Mouse (Mus musculus) common myeloid progenitor, adult 5-6 weeks (primary cell): ENCODE data around the gene Dtx3. TPM values are rescaled to one million over a fixed set of nuclear protein-coding genes. Genes with fewer than 3 reads are reported as not detected.
A peak's percentile ranks its signal among the peaks of the same experiment; 100 is the strongest.

Source experiments
- ATAC-seq: replicated peaks from 2 replicates; pipeline ENCODE4 v1.8.0; 2016; ENCODE audit warnings: low read depth, mild to moderate bottlenecking, moderate TSS enrichment, inconsistent platforms; ENCODE audit not compliant: poor library complexity, severe bottlenecking
- total RNA-seq: library from RNA; stranded (forward); fragments of 200-1000, 187-1606 nt; gene quantifications from 2 replicates; pipeline ENCODE4 v1.2.3, GENCODE M21; 2017

Gene Dtx3
- total RNA-seq, 1 experiment from 2014 or later, result 36.7 TPM

DNA sequence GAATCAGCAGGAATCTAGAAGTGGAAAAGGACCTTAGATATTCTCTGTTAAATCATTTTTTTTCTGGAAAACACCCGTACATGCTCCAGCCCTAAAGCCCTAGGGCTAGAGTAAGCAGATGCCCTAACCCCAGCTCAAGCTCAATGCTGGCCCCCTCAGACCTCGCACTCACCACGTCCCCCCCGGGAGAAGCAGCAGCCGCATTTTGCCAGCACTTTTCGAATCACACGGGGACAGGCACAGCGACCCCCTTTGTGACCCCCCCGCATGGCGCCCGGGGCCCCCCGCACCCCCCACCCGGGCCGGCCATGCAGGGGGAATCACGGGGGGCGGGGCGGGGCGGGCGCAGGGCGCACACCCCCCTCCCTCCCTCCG lies 7.5 kb downstream of the Dtx3 start:
- ATAC-seq, result no peak

DNA sequence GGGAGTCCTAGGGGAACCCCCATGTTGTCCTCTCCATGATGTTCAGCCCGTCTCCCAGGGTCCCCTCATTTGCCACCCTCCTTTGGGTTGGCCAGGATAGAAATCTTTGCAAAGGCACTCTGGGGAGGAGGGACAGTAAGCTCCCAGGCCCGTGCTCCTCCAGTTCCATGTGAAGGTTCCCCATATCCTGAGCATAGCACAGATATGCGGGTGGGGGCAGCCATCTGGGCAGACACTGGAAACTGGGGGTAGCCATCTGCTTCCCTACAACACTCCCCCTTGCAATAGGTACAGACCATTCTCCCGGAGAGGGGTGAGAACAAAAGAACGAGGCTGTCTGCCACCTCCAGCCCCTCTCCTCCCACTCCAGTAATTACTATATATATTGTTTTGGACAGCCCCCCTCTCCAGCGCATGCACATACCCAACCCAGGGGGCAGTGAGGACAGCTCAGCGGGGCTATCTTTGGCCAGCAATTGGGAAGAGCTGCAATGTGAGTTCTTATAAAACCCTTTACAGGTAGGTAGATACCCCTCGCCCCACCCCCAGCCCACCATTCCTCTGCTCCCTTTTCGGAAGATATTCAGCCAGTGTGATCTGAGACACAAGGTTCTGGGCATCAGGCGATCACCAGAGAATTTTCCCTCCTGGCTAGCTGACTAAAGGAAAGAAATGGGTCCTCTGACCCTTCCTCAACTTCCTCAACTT lies 8.0 kb downstream of the Dtx3 start:
- no peak for ATAC-seq

DNA sequence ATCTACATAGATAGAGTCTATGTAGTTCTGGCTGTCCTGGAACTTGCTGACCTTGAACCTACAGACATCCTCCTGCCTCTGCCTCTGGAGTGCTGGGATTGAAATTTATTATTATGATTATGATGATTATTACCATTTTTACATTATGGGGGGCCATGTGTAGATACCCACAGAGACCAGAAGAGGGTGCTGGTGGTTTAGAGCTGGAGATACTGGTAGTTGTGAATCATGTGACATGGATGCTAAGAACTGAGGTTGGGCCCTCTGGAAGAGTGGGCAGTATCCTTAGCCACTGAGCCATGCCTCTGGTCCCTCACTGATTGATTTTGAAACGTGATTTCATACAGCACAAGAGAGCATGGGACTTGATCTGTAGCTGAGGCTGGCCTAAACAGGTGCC lies 9.1 kb downstream of the Dtx3 start:
- no peak for ATAC-seq

- no peak for ATAC-seq
Observed at GRCm38 (mm10) chr10:127185506-127185905, 10.0 kb downstream of the Dtx3 start.

DNA sequence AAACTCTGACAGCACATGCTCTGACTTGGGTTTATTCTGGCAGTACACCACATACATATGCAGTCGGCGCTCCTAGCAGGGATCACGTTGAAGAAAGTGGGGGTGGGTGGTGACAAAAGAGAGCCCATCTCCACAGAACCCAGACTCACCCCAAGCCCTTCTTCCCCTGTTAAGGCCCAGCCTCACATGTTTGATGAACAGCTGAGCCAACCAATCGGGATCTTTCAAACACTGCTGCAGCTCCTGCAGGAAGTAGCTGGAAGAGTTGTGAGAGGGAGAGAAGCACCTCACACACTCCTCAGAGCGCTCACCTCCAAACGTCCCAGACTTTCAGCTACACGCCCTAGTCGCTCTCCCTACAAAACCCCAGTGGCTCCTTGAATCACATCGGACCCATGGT lies 10.4 kb downstream of the Dtx3 start:
- no peak for ATAC-seq

DNA sequence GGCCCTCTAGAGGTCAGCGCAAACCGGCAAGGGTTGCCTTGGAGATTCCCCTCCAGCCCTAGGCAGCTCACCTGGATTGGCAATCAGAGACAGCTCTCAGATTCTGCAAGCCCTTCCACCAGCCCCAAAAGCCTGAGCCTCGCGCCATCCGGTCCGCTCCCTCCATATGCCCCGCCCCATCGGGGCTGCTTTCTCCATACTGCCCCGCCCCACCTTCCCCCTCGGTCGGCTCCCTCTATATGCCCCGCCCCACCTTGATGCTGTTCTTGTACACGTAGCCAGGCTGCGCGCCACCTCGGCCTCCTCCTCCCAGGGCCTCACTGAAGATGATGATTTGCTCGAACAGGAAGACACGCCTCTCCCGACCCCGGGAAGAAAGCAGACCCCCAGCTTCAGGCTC lies 11.8 kb downstream of the Dtx3 start:
- 0 out of 2 replicates have a peak, but pooled peaks have one; percentile 24 for ATAC-seq

DNA sequence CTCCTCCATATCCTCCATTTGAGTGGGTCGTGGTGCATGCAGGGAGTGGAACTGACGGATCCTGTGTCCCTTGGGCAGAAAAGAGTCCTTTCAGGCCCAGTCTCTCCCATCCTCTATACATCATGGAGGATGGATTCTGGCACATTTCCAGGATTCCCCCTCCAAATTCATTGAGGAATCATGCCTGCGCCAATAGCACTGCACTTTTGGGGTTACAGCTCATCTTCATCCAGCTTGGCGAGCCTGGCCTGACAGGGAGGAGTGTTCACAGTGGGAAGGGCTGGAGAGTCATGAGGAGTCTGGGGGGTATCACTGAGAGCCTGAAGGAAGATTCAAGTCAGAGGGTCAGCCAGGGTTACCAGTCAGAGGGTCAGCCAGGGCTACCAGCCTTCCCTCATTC lies 12.9 kb downstream of the Dtx3 start:
- ATAC-seq, result no peak

DNA sequence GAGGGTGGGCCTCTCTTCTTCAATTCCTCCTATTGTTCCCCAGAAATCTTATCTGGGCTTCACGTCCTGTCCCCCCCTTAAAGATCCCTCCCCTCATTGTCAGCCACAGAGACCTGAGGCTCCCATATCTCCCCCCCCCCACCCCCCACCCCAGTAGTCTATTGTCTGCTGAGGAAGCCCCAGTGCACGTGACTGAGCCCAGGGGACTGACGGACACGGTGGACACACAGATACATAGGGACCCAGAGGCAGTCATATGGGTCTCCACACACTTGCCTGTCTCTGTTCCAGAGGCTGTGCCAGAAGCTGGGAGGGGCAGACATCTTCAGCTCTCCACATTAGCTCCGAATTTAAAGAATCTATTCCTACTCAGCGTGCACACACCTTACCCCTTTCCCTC lies 14.0 kb downstream of the Dtx3 start:
- no peak for ATAC-seq

DNA sequence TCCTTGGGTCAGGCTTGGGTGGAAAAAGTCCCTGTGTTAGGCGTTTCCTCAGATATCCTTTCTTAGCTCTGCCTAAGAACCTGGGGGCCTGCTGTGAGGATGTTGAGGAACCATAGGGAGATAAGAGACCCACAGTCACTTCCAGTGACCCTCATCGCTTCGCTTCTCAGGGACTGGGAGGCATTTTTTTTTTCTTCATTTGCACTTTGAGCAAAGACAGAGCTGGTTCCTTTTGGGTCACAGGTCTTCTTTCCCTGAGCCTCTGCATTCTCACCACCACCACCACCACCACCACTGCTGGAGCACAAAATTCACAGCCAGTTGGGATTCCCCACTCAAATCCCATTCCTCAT lies 14.9 kb downstream of the Dtx3 start:
- ATAC-seq, result no peak

- no peak for ATAC-seq
Observed at GRCm38 (mm10) chr10:127179871-127180694, 15.4 kb downstream of the Dtx3 start, which contains the start of gene Slc26a10. Slc26a10 (minus strand) TSS chr10:127180645.

- ATAC-seq, result peak; percentile 12
Observed at GRCm38 (mm10) chr10:127178286-127179027, 17.1 kb downstream of the Dtx3 start.

DNA sequence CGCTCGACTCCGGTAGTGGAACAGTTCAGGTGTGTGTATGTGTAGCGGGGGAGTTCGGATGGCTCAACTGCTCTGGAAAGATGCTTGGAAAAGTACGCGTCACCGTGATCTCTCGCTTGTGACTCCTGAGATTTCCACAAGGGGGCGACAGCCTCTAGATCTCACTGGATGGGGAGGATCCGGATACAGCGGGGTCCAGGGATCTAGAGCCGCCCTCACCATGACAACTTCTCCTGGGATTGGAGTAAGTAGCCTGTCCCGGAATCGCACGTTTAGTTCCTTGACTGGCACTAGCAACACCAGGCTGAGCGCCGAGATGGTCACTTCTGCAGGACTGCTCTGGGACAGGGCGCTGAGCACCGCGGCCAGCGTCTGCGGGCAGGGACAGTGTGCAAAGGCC lies 17.8 kb downstream of the Dtx3 start:
- peak; percentile 75 for ATAC-seq

DNA sequence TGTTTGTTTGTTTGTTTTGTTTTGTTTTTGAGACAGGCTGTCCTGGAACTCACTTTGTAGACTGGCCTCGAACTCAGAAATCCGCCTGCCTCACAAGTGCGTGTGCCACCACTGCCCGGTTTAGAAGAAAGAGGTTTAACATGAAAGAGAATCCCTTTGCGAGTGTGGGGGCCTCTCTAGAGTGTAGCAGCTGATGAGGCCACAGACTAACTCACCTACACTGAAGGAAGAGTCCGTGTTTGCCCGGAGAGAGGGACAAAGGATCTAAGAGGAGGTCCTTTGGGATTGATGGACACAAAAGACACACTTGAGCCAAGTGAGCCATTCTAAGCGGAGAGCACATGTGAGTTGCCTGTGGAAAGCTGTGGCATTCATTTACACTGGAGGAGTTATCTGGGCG lies 18.3 kb downstream of the Dtx3 start:
- 0 out of 2 replicates have a peak, but pooled peaks have one; percentile 3 for ATAC-seq

DNA sequence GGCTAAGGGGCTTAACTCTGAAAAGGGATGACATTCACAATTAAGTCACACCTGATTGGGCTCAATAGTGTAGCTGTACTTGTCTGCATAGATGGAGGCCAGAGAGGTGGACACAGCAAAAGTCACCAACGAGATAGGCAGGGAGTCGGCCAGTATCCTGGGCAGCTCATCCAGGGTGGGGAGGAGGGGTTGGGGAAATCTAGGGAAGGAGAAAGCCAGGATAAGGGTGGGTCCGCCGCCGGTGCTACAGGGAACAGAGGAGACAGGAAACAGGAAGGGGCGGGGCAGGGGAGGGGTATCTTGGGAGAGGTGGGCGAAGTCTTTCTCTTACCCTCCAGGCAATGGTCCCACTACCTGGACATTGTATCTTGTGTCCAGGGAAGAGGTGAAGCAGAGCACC lies 18.8 kb downstream of the Dtx3 start:
- no peak for ATAC-seq

DNA sequence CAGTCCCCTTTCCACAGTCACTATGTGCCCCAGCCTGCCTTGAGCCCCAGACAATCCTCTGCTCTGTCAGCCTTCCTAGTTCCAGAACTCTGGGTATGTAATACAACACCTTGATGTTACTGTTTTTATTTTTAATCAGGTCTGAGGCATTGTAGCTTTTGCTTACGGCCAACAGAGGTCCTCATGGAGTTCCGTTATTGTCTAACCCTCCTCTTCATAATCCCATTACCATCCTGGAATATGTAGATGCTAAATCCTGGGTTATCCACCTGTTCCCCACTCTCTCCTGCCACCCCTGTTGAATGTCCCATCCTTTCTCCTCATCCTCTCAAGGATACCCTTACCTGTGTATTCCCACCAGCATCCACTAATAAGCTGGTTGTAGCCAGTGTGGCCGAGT lies 19.3 kb downstream of the Dtx3 start:
- no peak for ATAC-seq

DNA sequence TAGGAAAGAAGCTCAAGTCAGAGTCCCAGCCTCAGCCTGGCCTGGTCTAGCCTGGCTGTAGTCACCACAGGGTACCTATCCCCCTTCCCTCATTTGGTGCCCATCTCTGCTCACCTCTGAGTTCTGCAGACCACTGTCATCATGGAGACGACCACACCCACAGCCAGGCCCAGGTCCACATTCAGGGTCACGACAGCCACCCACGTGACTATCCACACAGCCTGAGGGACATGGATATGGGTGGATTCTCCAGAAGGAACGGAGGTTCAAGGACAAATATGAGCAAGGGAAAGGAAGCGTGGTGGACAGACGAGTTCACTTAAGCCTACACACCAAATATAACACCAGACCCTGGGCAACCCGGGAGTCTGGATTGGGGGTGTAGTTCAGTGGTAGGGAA lies 21.4 kb downstream of the Dtx3 start:
- no peak for ATAC-seq

- ATAC-seq, result no peak
Observed at GRCm38 (mm10) chr10:127173148-127174065, 22.1 kb downstream of the Dtx3 start.

DNA sequence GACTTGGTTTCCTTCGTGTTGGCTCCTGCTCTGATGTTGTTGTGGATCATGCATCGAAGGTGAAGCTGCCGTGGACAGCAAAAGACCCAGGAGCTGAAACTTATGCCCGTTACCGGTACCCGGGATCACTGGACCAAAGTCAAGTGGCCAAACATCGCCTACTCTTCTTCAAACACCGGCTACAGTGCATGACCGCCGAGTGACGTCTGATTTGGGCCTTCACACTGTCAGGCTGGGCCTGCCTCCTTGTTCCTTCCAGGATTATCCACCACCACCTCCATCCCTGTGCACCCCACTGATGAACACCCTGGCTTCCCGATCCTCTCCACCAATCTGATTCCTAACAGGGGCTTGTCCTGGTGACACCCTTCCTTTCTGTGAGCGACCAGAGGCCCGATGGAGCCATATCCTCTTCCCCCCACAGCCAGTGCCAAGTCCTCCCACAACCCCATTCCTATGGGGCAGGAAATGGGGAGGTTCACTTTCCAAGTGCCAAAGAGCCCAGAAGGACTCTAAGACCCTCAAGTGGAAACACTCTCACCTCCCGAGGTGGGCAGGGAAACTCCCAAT lies 23.8 kb downstream of the Dtx3 start:
- no peak for ATAC-seq

DNA sequence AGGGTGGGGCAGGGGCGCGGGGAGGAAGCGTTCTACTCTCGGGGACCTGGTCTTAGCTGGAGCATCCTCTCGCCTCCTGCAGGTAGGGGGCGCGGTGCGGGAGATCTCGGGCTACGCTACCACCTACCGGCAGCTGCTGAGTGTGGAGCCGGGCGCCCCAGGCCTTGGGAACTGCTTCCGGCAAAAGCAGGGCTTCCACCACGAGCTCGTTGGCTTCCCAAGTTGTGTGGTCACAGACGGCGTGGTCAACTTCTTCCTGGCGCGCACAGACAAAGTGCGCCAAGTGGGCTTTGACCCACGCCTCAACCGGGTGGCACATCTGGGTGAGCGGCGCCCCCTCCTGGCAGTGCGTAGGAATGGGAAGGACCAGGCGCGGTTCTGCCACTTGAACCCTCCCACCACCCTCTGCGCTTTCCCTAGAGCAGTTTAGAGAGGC lies 24.7 kb downstream of the Dtx3 start:
- ATAC-seq, result peak; percentile 78

GRCm38 (mm10) chr10:127170002-127170401 lies 25.5 kb downstream of the Dtx3 start:
- no peak for ATAC-seq
